Mouse (Mus musculus): ENCODE measurements around the gene Rnf145.

Rnf145 gene

DNA sequence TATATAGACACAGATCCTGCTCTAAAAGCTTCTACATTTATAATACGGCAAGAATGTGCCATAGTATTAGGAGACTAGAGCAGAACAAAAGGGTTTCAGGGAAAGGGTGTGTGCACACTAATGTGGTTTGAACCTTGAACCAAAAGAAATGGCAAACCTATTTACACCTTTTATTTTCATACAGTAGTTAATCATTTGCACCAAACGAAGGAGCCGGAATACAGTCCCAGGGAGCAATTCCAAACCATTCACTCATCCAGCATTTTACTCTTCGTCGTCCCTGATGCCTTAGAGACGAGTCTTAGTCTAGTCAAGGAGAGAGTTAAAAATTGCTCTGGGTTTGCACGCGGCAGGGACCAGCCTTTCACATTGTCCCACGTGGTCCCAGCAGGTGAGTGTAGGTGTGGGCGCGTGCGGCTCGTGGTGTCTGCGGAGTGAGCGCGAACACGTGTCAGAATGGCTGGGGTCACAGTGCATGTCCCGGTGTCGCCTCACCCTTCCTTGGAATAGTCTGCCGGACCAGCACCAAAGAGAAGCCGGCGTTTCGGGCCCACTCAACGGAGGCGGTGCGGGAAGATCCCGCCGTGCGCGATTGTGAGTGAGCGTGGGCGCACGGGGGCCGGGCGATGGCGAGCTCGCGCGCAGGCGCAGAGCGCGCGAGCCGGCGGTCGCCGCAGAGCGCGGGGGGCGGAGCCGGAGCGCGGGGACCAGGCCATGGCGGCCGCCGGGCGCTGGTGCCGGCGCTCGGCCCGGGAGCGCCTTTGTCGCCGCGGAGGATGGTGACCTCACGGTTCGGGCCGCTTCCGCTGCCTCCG, at the start of gene Rnf145:
Gene Rnf145 (plus strand): TSS at position 684 of the 815 bp plus-strand sequence.
- DNase-seq (ENCODE audit: low read depth, low spot score), result no peak

DNA sequence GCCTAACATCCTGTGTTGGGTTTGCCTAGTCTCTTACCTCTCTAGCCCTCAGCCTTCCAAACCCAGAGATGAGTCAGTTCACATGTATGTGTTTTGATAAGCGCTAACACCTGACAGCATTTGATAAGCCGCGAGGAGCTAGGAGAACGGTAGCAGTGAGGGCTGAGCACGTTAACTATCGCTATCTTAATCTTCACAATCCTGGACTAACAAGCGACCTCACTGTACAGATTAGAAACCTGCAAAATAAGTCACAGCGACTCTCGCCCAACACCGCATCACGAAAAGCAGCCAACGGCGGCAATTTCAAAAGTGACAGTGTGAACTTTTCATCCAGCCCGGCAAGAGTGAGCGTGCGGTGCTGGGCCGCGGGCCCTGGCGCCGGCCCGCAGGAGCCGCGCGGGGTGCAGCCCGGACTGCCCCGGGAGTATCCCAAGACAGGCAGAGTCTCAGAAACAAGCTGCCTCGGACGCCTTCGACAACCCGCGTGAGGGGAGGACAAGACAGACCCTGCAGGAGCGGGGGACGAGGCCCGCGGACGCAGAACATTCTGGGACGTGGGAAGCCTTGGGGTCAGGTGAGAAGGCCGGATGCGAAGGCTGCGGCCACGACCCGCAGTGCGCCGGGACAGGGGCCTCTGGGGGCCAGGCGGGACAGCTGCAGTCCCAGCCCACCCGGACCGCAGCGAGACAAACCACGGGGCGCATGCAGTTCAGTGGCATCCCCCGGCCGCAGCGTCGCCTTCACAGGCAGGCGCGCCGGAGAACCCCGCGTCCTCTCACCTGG, 48.9 kb upstream of the Rnf145 start:
- no peak for DNase-seq (ENCODE audit: low read depth, low spot score)

DNA sequence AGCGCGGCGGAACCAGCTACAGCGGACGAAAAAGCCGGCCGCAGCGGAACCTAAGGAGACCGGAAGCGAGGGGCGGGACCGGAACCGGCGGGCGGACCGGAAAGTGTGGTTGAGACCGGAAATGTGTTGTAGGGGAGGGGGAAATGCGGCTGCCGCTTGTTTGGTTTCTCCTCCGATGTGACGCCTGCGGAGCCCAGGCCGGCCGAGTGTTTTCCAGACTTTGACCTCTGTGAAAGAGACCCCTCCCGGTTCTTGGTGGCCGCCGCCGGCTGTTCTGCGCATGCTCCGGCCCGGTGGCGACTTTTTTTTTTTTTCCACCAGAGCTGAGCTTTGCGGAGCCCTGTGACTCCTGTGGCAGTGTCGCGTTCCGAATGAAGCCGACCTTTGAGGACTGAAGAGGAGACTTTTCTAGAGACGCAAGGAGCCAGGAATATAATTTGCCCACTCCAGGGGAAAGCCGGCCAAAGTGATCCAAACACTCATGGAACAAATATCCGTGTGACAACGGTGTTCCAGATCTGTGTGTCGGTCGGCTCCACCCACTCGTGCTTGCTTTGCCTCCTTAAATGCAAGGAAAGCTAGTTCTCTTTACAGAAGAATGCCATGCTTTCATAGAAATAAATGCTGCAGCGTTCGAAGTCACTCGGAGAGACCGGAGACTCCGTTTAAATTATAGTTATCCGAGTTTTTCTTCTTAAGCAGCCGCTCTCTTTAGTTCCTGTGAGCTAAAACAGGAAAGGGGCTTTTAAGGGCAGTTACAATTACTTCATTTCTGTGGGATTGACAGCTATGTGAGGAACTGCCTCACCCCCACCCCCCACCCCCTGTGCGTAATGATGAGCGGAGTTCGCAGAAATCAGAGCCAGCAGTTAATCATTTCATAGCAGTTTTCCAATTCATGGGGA, 48.1 kb upstream of the Rnf145 start, which contains the start of gene Ublcp1:
Gene Ublcp1 (minus strand): TSS at position 67 of the 905 bp plus-strand sequence.
- DNase-seq (ENCODE audit: low read depth, low spot score), result peak; percentile 91

DNA sequence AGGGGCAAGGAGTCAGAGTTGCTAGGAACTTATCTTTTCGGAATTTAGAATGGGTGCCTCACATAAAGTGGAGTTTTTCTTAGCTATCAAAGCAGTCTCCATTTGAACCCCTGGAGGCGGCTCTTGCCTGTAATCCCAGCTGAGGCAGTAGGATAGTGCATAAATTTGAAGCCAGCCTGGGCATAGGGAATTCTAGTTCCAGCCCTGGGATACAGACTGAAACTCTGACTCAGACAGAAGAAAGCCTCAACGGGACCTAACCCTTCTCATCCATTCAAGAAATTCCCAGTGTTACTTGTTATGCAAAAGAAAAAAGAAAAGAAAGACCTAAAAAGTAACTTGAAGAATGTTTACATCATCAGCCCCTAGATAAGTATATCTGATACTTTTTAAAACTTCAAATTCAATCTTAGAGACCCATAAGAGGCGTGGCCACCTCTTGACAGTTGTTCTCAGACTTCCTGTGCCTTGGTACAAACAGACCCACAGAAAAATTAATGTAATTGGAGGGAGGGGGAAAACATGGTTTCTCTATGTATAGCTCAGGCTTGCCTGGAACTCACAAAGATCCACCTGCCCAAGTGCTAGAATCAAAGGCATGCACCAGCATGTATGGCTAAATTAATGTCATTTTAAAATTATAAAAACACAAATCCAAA, 47.3 kb upstream of the Rnf145 start:
- no peak for DNase-seq (ENCODE audit: low read depth, low spot score)

DNA sequence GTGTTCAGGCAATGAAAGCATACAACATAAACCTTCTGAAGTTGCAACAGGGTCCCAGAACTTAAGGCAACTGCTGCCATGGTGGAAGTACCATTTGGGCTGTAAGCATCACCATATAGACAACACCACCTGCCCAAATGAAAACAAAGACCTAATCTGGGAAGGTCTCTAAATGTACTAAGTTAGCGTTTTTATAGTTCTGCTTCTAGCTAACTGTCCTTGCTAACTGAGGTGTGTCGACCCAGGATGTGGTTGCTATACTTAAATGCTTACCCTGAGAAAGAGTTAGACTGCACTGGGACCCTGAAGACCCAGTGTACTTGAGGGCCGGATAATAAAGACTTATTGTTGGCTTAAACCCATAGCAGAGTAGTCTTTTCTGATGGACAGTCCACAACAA, 43.3 kb upstream of the Rnf145 start:
- no peak for DNase-seq (ENCODE audit: low read depth, low spot score)

DNA sequence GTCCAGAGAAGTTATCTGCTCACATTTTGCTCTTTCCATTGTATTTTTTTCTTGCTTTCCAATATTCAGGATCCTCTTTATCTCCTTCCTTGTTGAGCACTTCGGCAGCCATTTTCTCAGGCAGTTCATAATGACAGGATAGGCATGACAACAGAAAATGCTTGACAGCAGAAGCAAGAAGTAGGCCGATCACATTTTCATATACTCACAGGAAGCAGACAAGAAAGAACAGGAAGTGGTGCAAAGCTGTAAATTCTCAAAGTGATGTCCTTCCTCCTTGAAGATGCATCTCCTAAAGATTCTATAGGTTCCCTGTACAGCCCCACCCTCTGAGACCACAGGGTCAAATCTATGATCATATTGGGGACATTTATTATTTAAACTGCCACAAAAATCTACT, 42.3 kb upstream of the Rnf145 start:
- no peak for DNase-seq (ENCODE audit: low read depth, low spot score)

DNA sequence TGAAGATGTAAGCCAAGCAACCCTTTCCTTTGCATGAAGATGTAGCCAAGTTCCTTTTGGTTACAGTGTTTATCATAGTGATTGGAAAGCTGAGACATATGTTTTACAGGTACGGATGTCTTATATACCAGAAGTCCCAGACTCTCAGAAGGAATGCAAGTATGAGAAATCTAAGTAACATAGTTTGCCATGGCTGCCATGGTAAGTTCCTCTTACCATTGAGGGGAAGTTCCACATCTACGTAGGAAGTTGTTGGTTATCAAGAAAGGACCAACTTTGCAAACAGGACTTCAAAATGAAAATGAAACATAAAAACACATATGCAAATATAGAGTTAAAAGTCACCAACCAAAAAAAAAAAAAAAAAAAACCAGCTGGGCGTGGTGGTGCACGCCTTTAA, 40.4 kb upstream of the Rnf145 start:
- DNase-seq (ENCODE audit: low read depth, low spot score), result no peak

DNA sequence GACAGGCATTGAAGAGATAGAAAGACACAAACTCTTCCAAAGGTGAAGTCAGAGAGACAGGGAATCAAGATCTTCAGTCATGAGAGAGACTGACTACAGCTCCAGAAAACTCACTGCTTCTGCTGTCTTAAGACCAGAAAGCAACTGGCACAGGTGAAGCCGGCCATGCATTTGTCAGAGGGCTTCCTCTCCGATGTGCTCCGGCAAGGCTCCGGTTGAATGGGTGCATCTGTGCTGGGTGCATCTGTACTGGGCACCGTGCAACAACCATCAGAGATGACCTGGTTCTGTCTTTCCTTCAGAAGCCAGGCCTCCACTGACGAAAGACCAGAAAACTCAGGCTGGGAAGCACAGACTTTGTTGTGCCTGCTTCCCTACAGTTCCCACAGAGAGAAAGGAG, 38.5 kb upstream of the Rnf145 start:
- DNase-seq (ENCODE audit: low read depth, low spot score), result no peak

DNA sequence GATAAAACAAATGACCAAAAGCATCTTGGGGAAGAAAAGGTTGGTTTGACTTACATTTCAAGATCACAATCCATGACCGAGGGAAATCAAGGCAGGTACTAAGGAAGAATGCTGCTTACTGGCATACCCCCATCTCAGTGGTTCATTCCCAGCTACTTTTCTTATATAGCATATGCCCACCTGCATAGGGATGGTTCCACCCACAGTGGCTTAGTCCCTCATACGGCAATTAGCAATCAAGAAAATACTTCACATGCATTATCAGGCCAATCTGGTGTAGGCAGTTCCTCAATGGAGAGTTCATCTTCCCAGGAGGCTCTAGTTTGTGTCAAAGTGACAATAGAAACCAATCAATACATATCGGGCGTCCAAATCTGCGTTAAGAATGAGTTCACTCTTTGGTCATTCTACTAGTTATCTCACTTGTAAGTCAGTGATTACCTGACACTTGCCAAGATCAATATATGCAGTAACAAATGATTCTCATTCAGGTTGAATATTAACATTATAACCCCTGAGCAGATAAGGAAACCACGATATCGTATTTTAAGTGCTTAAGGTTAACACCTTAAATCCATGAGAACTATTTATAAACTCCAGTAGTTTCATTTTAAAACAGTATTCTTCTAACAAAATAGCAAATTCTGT, 33.6 kb upstream of the Rnf145 start:
- no peak for DNase-seq (ENCODE audit: low read depth, low spot score)

DNA sequence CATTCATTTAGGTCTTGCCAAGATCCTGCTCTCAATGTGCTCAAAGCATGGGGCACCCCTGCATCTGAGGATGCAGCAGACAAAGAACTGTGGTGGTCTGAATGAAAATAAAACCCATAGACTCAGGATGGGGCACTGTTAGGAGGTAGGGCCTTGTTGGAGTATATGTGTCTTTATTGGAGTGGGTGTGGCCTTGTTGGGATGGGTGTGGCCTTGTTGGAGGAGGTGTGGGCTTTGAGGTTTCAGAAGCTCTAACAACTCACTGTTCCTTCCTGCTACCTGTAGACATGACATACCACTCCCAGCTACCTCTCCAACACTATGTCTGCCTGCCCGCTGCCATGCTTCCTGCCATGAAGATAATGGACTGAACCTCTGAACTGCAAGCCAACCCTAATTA, 29.6 kb upstream of the Rnf145 start:
- DNase-seq (ENCODE audit: low read depth, low spot score), result no peak

DNA sequence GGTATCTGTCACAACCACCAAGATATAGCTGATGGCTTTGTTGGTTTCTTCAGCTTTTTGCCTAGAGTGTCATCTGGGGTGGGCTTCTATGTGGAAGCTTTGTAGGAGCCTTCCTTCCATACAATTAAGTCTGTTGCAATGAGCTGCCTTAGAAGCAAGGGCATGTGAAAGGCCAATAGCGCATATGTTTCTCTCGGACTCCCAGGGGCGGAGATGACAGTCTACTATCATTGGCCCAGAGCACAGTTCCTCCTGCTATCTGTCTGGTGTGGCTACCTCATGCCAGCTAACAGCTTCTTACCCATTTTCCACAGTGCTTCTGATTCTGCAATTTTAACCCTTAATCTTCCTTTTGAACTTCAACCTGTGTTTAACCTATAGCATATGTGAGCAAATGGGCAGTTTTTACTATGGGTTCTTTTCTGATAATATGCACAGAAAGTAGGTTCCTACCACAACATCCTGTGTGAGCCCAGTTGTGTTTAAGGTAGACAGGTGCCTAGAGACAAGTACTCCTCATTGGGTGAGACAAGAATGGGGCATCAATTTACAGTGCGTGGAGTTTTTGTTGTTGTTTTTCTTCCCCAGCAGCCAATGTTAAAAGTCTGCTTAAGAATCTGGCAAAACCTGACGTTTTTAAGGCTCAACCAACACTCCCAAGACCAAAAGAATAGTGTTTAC, 24.0 kb upstream of the Rnf145 start:
- no peak for DNase-seq (ENCODE audit: low read depth, low spot score)

DNA sequence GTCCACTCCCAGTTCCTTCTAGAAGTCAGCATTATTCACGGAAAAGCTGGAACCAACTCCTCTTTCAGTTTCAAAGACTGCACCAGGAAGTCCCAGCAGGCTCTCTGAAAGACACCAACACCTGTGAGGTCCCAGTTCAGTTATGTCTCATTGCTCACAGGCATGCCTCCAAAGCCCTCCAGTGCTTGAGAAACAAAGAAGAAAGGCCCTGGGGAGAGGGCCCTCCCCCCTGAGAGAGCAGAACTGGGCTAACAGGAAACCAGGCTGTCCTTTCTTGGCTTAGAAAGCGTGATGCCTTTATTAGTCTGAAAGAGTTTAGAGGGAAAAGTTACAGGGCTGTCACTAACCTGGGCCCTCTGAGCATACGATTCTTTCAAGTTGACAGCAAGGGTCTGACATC, 22.5 kb upstream of the Rnf145 start:
- DNase-seq (ENCODE audit: low read depth, low spot score), result no peak

DNA sequence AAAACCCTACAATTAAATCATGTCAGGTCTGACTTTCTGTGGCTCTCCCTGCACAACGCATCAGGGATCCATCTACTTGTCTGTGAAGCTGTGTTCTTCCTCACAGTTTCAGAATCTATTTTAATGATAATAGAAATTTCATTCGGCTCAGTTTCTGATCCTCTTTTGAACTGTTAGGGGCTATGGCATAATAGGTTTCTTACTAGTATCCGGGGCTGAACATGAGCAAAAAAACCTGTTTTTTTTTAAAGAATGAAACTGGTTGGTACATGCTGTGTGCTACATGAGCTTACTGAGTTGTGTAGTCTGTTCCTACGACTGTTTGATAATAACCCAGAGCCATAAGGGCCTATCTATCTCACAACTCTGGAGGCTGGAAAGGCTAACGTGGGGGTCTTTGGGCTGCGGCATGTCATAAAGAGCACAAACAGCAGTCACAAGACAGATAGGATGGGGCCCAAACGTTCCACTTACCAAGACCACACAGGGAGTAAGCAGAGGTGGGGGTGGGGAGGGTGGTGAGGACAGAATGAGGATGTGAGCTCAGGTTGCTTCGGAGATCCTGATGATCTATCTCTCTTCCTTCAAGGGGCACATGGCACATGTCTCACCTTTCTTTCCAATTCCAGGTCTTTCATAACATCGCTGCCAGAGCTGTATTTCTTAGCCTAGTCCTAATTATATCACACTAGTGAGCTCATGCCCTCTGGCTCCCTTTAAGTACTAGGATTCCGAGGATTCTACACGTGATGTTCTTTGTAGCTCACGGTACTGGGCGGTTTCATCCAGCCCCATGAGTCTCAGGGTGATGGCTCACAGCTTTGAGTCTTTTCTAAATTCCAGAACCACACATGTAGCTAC, 20.1 kb upstream of the Rnf145 start:
- no peak for DNase-seq (ENCODE audit: low read depth, low spot score)

DNA sequence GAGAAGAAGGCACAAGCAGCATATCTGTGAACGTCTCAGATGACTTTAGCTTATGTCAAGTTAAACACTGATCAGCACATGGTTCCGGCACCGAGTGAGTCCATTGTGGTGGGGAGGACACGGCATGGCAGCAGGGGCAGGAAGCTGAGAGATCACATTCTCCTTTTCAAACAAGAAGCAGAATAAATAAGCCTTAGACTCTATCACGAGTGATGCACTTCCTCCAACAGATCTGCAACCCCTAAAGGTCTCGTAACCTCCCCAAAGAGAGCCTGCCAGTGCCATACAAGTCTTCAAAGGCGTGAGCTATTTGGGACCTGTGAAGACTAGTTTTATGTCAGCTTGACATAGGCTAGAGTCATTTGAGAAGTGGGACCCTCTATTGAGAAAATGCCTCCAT, 17.8 kb upstream of the Rnf145 start:
- no peak for DNase-seq (ENCODE audit: low read depth, low spot score)

DNA sequence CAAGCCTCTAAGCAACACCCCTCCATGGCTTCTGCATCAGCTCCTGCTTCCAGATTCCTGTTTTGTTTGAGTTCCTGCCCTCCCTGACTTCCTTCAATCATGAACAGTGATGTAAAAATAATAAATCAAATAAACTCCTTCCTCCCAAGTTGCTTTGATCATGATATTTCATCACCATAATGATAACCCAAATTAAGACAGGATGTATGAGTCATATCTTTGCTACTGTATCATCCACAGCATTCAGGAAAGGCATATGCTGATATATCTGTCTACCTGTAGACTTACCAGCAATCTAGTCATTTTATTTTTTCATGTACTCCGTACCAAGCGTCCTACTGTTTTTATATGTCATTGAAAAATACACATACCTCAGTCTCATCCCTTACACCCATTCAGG, 17.3 kb upstream of the Rnf145 start:
- no peak for DNase-seq (ENCODE audit: low read depth, low spot score)

DNA sequence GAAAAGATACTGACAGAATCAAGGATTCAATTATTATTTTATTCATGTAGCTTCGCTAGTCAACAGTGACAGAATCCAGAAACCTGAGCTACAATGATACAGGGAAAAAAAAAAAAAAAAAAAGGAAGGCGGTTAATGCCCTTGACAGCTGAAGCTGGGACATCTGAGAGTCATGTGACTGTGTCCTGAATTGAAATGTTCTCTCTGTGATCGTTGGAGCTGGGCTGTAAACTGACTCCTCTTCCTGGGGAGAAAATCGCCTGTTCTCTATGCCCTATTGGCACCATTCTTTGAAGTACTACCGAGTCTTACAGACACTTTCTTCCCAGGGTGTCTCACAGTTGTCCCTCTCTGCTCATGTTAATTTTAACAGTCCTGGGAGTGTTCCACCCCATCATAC, 15.8 kb upstream of the Rnf145 start:
- DNase-seq (ENCODE audit: low read depth, low spot score), result no peak

DNA sequence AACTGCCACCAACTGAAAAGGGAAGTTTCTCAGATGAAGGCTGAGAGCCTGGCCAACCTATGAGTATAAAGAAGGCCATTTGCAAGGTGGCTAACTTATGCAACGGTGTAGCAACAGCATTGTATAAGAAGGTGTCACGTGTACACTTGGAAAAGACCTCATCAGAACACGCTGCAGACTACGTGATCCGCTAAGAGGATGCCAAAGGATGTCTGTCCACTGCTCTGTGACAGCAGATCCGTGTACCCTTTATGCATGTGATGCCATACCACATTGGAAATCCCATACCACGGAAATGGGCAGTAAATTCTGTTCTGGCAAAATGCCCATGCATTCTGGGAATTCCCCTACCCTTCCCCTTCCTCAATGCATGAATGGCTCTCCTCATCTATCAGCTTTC, 14.6 kb upstream of the Rnf145 start:
- no peak for DNase-seq (ENCODE audit: low read depth, low spot score)

DNA sequence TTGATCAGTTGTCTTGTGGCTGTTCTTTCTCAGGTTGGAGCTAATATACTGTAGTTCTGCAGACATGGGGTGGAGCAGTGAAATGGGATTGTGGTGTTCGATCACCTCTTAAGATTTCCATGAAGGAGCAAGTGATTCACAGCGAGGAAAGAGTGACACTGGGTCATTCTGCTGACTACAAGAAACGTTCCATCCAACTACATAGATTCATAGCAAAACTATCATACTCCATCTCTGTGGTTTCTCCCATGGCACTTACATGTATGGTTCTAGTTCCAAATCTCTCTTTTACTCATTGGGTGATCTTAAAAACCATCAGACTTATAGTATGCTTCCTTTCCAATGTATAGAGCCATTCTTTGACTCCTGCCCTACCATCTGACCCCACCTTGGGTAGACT, 14.0 kb upstream of the Rnf145 start:
- no peak for DNase-seq (ENCODE audit: low read depth, low spot score)

DNA sequence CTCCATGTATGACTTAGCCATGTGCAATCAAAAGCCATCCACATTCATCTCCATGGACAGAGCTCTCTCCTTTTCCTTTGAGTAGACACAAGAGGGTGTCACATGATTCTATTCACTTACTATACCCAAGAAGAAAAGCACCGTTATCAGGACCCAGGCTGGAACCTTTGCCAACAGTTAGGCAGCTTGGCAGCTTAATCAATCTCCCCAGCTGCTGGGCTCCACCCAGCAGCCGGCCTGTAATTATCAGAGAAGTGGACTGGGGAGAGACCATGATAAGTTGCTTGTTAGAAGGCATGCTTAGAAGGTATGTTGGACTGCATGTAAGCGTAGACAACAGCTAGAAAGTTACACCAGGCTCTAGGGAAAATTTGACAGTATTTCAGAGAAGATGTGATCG, 9.9 kb upstream of the Rnf145 start:
- DNase-seq (ENCODE audit: low read depth, low spot score), result no peak

All from WW6 (cell line).